Mouse (Mus musculus): ENCODE data around the gene Srpk2.

- no peak for TF ChIP-seq CTCF (IDR thresholded peaks at IDR 0.05; ENCODE audit: extremely low read depth, insufficient read length, insufficient replicate concordance, low read depth, low read length)
- no peak for TF ChIP-seq POLR2A (IDR thresholded peaks at IDR 0.05; ENCODE audit: low read depth, low read length)
These were observed 107.9 kb downstream of the Srpk2 start for GRCm38 (mm10) chr5:23576336-23577094.

Data from small intestine, adult 2 months (tissue).